Mouse (Mus musculus) brain, embryonic 14.5 days (tissue): ENCODE results near the gene C1qtnf1. TPM values are rescaled to one million over a fixed set of nuclear protein-coding genes. Genes with fewer than 3 reads are reported as not detected.
"Not testable (repeated sequence)": the region's sequence is repeated elsewhere in the genome, so short reads cannot be mapped to it uniquely, and the experiment has no call there.

Source experiments
- DNase-seq: peaks from one replicate; pipeline ENCODE4 v3.0.0-alpha.2; 2011; ENCODE audit warnings: low read depth
- CTCF ChIP-seq: fragments of 200-500 bp; IDR thresholded peaks from 2 replicates; pipeline ENCODE4 v1.5.1; 2012; ENCODE audit warnings: inconsistent platforms, mild to moderate bottlenecking, moderate library complexity, borderline replicate concordance; ENCODE audit not compliant: insufficient read depth, insufficient read length; ENCODE audit errors: extremely low read depth
- POLR2A ChIP-seq: fragments of 200-500 bp; IDR thresholded peaks from 2 replicates; pipeline ENCODE4 v1.6.1; 2012; ENCODE audit warnings: mild to moderate bottlenecking, inconsistent platforms, borderline replicate concordance; ENCODE audit not compliant: poor library complexity, insufficient read depth, insufficient read length, severe bottlenecking; ENCODE audit errors: extremely low read depth
- polyA plus RNA-seq: library from polyadenylated mRNA; depleted of rRNA; stranded (reverse); fragments of >200 nt; gene quantifications from 2 replicates; pipeline ENCODE4 v1.2.3, GENCODE M21; 2012; rRNA removed

The C1qtnf1 gene
- polyA plus RNA-seq: 4.6 and 5.9 TPM in 2 replicates

- DNase-seq: peak; percentile 52
- no peak for TF ChIP-seq CTCF
- no peak for TF ChIP-seq POLR2A
Measured at GRCm38 (mm10) chr11:118427986-118428385, at the start of gene C1qtnf1. C1qtnf1 (plus strand) TSS chr11:118428203.

- no peak for DNase-seq
- TF ChIP-seq CTCF: no peak
- TF ChIP-seq POLR2A: no peak
Measured at GRCm38 (mm10) chr11:118378656-118379055, 49.3 kb upstream of the C1qtnf1 start.

GRCm38 (mm10) chr11:118379251-118380009 lies 48.6 kb upstream of the C1qtnf1 start:
- peak; percentile 77 for DNase-seq
- TF ChIP-seq CTCF (peak; percentile 92), POLR2A (no peak)

GRCm38 (mm10) chr11:118387816-118388215 lies 40.2 kb upstream of the C1qtnf1 start:
- not testable (repeated sequence) for DNase-seq

- TF ChIP-seq CTCF: no peak
- no peak for TF ChIP-seq POLR2A
- DNase-seq: no peak
Measured at GRCm38 (mm10) chr11:118393991-118394390, 34.0 kb upstream of the C1qtnf1 start.

- no peak for DNase-seq
- no peak for TF ChIP-seq POLR2A
- no peak for TF ChIP-seq CTCF
Measured at GRCm38 (mm10) chr11:118394538-118394937, 33.5 kb upstream of the C1qtnf1 start.

GRCm38 (mm10) chr11:118397806-118398530 lies 30.0 kb upstream of the C1qtnf1 start:
- TF ChIP-seq CTCF (no peak), POLR2A (no peak)
- no peak for DNase-seq

- DNase-seq: no peak
- TF ChIP-seq POLR2A (no peak), CTCF (no peak)
Measured at GRCm38 (mm10) chr11:118399891-118400565, 28.0 kb upstream of the C1qtnf1 start.

GRCm38 (mm10) chr11:118400566-118400936 lies 27.5 kb upstream of the C1qtnf1 start:
- no peak for TF ChIP-seq CTCF
- no peak for TF ChIP-seq POLR2A
- DNase-seq: peak; percentile 20

GRCm38 (mm10) chr11:118401195-118401594 lies 26.8 kb upstream of the C1qtnf1 start:
- no peak for DNase-seq
- TF ChIP-seq POLR2A (no peak), CTCF (no peak)

GRCm38 (mm10) chr11:118401760-118402280 lies 26.2 kb upstream of the C1qtnf1 start, which contains the start of gene Lgals3bp:
Lgals3bp (minus strand) TSS chr11:118402092.
- TF ChIP-seq CTCF: peak; percentile 24; the same call in 1 of the 2 replicates
- no peak for TF ChIP-seq POLR2A
- DNase-seq: peak; percentile 51
